Mouse (Mus musculus) cerebellum, postnatal 10 days (tissue): ENCODE measurements around the gene Faiml.

Experiments
- DNase-seq, 2 experiments: peaks; one replicate each; pipeline ENCODE4 v3.0.0; 2021; ENCODE audit warnings: mixed read lengths in 2 of 2

Faiml gene

GRCm38 (mm10) chr9:99237139-99237538 lies at the start of gene Faiml:
Faiml (minus strand) TSS chr9:99237239.
- no peak for DNase-seq

GRCm38 (mm10) chr9:99258891-99259290 lies 21.9 kb upstream of the Faiml start:
- DNase-seq, result peak in 1 of 2 experiments; percentile 11

- DNase-seq, result no peak
Observed at GRCm38 (mm10) chr9:99256821-99257220, 19.8 kb upstream of the Faiml start.

DNA sequence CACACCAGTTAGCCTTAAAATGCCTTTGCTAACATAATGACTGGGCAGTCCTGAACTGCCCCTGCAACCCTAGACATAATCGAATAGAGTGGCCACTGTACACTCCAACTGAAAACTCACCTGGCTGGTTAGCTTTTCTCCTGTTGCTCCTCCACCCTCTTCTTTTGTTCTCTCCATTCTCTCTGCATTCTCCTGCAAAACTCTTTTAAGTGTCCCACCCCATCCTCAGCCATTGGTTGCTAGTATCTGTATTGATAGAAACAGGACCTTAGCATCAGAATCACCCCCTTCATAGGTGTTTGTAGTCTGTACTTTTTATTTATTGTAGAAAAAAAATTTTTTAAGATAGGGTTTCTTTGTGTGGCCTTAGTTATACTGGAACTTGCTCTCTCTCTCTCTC lies 19.2 kb upstream of the Faiml start:
- DNase-seq, result no peak

GRCm38 (mm10) chr9:99253861-99254260 lies 16.8 kb upstream of the Faiml start:
- DNase-seq, result no peak

DNA sequence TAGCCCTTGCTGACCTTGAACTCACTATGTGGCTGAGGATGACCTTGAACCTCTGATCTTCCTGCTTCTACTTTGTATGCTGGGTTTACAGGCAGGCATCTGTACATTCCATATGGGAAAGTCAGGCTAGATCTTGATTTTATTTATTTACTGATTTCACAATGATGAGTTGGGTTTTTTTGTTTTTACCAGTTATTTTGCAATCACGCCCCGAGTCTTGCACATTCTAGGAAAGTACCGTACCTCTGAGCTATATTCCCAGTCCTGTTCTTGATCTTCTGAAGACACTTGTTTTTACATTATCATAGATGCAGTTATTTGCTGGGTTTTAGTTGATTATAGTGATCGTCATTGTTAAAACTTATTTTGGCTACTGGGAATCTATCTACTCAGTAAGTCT lies 11.9 kb upstream of the Faiml start:
- no peak for DNase-seq

DNA sequence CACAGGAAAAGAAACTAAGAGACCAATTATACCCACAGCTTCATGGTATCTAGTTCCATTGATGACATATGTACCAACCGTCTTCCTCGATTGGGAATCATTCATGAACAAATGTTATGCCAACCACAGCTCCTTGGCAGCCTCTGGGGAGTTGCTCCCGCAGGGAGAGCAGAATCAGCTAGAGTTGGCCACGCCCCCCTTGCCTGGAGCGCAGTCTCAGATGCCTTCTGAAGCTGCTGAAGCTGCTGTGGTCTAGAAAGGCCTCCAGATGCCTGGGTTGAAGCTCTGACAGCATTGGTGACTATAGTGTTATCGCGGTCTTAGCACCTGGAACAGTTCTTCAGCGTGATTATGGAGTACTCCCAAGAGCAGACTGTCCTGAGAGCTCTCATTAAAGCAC lies 11.3 kb upstream of the Faiml start:
- DNase-seq, result peak in 1 of 2 experiments; percentile 20

GRCm38 (mm10) chr9:99243895-99244293 lies 6.9 kb upstream of the Faiml start:
- DNase-seq, result peak; percentile 14 to 37

DNA sequence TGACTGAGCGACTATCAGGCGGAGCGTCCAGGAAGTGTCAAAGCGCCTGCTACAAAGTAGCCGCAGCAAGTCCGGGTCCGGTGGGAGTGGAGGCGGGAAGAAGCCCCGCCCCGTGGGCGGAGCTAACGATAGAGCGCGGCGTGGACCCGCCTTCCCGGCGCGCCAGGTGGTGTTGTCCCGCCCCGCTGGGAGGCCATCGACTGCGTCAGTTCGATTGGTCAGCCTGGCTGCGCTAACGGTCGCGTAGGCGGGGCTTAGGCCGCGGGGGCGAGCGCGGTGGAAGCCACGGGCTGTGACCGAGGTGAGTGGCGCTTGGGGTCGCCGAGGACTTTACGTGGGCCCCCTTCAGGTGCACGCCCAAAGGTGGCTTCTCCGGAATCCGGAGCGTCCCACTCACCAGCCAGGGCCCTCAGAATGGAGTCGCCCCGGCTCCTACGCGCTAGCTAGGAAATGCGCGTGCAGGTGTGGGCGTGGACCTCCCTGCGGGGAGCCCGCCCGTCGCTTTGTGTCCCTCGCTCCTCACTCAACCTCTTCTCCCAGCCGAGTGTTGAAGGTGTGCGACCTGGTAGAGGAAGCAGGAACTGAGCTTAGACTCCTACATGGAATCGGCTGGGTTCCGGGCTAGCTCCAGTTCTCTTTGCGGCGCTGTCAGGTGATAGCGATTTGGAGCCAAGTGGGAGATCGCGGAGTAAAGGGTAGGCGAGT lies 6.3 kb upstream of the Faiml start, which contains the start of gene Cep70:
Gene Cep70, plus strand, starts transcription at position 178 of the 705 bp plus-strand sequence.
- peak; percentile 99 for DNase-seq

DNA sequence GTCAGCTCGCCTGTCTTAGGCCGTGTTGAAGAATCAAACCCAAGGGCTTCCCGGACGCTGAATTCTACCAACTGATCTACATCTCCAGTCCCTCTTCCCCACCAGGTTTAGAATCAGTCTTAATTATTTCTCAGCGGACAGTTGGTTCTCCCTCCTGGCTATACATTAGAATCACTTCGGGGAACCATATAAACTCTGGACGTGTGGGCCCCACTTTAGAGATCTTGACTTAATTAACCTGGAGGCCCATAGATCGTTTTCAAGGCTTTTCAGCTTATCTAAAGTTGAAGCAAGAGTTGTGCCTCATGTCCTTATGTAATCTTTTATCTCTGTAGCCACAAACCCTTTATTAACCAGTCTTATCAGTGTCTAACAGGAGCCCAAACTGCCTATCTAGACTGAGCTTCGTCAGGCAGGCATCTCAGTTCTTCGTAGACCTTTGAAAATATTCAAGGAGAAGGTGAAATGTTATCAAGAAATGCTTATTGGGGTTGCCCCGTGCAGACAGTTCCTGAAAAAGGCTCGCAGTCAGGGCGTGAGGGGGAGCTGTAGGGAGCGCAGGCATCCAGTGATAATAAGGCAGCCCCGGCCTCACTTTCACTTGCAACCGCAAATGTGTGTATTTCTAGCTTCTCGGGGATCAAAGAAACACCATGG lies 5.6 kb upstream of the Faiml start:
- no peak for DNase-seq

DNA sequence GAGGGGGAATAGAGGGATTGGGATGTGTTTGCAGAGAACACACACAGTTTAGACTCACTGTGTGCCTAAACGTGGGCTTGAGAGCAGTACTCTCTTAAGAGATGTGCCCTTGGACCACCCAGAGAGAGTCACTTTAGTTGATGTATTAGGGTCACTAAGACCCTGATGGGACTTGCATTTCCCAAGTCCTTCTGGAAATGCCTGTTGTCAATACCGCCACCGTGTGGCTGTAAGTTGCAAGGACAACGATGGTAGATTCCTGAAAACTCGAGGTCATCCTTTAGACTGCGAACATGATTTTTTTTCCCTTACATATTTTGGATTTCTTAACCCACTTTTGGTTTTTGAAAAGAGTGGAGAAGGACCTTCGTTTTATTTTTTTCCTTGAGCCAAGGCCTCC lies 5.0 kb upstream of the Faiml start:
- peak; percentile 76 to 77 for DNase-seq

GRCm38 (mm10) chr9:99240571-99240970 lies 3.5 kb upstream of the Faiml start:
- no peak for DNase-seq

GRCm38 (mm10) chr9:99239256-99239655 lies 2.2 kb upstream of the Faiml start:
- DNase-seq, result no peak

- DNase-seq, result no peak
Observed at GRCm38 (mm10) chr9:99238276-99238675, 1.2 kb upstream of the Faiml start.

- DNase-seq, result no peak
Observed at GRCm38 (mm10) chr9:99229450-99229849, 7.6 kb downstream of the Faiml start.

- no peak for DNase-seq
Observed at GRCm38 (mm10) chr9:99224583-99224982, 12.5 kb downstream of the Faiml start.

- no peak for DNase-seq
Observed at GRCm38 (mm10) chr9:99221636-99222035, 15.4 kb downstream of the Faiml start.

- peak; percentile 18 to 26 for DNase-seq
Observed at GRCm38 (mm10) chr9:99217999-99218719, 18.9 kb downstream of the Faiml start.

- DNase-seq, result no peak
Observed at GRCm38 (mm10) chr9:99216182-99216581, 20.9 kb downstream of the Faiml start.

- DNase-seq, result no peak
Observed at GRCm38 (mm10) chr9:99212643-99213042, 24.4 kb downstream of the Faiml start.

- DNase-seq, result no peak
Observed at GRCm38 (mm10) chr9:99183043-99183670, 53.9 kb downstream of the Faiml start.

DNA sequence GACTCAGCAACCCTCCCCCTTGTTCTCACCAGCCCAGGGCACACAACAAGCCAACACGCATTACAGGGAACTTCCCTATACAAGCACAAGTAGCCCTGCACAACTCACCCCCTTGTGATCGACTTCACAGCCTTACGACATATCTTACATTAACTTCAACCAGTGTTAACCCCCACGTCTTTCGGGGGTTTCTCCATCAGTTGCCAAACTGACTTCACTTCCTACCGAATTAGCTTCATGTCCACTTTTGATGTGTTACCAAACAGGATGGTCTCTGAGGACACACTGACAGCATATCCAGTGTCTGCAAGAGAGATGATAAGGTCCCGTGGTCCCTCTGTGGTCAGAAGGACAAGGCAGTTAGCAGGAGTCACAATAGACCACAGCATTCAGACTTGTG lies 54.9 kb downstream of the Faiml start:
- DNase-seq, result no peak

DNA sequence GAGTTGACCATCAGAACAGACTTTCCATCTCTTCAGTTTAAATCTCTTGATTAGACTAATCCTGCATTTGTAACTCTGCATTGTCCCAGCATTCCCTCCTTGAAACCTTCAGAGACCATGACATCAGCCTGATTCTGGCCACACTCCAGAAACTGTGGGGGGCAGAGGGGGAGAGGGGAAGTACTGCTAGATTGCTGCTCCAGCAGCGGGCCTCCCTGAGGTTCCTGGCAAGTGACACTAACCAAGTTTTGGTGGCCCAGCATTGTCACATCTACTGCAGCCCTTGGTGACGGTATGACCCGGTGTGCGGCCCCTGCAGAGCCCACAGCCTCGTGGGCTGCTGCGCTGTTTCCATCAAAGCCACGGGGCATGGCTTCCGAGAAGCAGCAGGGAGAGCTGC lies 56.8 kb downstream of the Faiml start:
- DNase-seq, result peak; percentile 35 to 62
